Mouse (Mus musculus) kidney, postnatal 0 days (tissue): ENCODE results near the gene Polr3b. TPM values are rescaled to one million over a fixed set of nuclear protein-coding genes. Genes with fewer than 3 reads are reported as not detected.
A peak's percentile ranks its signal among the peaks of the same experiment; 100 is the strongest.

ENCODE experiments used
- ATAC-seq: fragments of 200-750 bp; cut with Nextera tagmentation; replicated peaks from 2 replicates; pipeline ENCODE4 v1.8.0; 2017; ENCODE audit warnings: low read depth, moderate number of reproducible peaks, moderate TSS enrichment, moderate library complexity; ENCODE audit not compliant: low FRiP score
- DNase-seq: peaks from one replicate; pipeline ENCODE4 v3.0.0-alpha.2; 2016; ENCODE audit warnings: low spot score
- H3K27ac ChIP-seq: fragments of 300-500 bp; sonication (generic); 2 replicates; pipeline ENCODE4 v1.5.1; 2014; ENCODE audit warnings: mild to moderate bottlenecking
- H3K27me3 ChIP-seq: fragments of 300-500 bp; sonication (generic); 2 replicates; pipeline ENCODE4 v1.6.1; 2014; ENCODE audit warnings: low read length, mixed read lengths; ENCODE audit not compliant: insufficient read depth
- H3K36me3 ChIP-seq: fragments of 300-500 bp; sonication (generic); 2 replicates; pipeline ENCODE4 v1.6.1; 2014; ENCODE audit warnings: low read length, mixed read lengths; ENCODE audit not compliant: insufficient read depth
- H3K4me1 ChIP-seq: fragments of 300-500 bp; sonication (generic); replicated peaks from 2 replicates; pipeline ENCODE4 v1.6.1; 2014; ENCODE audit warnings: antibody characterized with exemption, low read length, mixed read lengths; ENCODE audit not compliant: insufficient read depth
- H3K4me2 ChIP-seq: fragments of 300-500 bp; sonication (generic); 2 replicates; pipeline ENCODE4 v1.6.1; 2014; ENCODE audit warnings: mild to moderate bottlenecking, low read length, moderate library complexity, mixed read lengths
- H3K4me3 ChIP-seq: fragments of 300-500 bp; sonication (generic); replicated peaks from 2 replicates; pipeline ENCODE4 v1.5.1; 2014; ENCODE audit warnings: low read depth, low read length
- H3K9ac ChIP-seq: fragments of 300-500 bp; sonication (generic); 2 replicates; pipeline ENCODE4 v1.6.1; 2014; ENCODE audit warnings: low read depth, low read length
- H3K9me3 ChIP-seq: fragments of 300-500 bp; sonication (generic); replicated peaks from 2 replicates; pipeline ENCODE4 v1.6.1; 2016; ENCODE audit warnings: low read length, inconsistent platforms, mixed read lengths
- CTCF ChIP-seq: IDR thresholded peaks from 2 replicates; pipeline ENCODE4 v1.5.1; 2016; ENCODE audit warnings: antibody characterized with exemption, low read depth, mild to moderate bottlenecking, moderate library complexity
- WGBS: fragments of 180-500 bp; shearing (Covaris S2); extraction: QIAGEN DNeasy Blood & Tissue Kit; methylation state at CpG from one replicate; pipeline ENCODE4 v1.1.7; 2014; 5-methylcytosine and 5-hydroxymethylcytosine counted together
- polyA plus RNA-seq: library from polyadenylated mRNA; unstranded; fragments of >200 nt; fragmentation: Nextera tagmentation; extraction: Ambion mirVana; gene quantifications from 2 replicates; pipeline ENCODE4 v1.2.1, GENCODE M21; 2015

The Polr3b gene
- polyA plus RNA-seq, 1 experiment from 2014 or later = 10.6 TPM

DNA sequence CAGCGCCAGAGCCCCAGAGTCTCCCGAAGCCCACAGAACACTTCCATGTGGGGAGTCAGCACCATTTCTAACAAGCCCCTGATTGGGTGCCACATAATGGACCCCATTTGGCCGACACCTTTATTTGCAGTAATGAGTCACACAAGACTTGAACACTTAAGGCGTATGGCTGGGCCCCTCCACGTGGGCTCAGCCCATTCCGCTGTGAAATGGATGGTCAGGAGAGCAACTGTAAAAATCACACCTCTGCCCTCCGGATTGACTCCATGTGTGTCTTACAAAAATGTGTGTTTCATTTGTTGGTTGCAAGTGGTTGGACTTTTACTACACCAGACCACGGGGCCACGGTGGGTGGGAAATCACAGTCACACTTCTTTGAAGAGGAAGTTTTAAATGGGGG lies 108.9 kb downstream of the Polr3b start:
- no peak for TF ChIP-seq CTCF
- WGBS = 59% methylated on average over 9 of the region's 9 CpGs

DNA sequence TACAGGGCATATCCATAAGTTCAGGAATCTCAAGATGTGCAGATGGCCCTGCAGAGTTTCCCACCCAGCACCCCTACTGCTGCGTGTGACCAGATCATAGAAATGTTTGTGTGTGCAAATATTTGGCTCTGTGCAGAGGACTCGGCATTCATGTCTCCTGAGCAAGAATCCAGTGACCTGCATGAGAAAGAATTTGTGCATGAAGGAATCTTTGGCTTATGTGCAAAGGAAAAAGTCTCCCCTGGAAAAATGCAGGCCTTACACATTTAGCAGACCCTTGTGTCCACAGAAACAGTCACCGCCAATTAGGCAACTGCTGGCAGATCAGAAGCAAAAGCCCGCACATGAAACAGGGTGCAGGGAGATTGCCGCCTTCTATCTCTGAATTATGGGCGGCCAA lies 111.4 kb downstream of the Polr3b start:
- ATAC-seq = no peak
- TF ChIP-seq CTCF = no peak
- no peak overlapping the region for H3K4me2 ChIP-seq
- no peaks in the 10 kb centered on the region for H3K36me3 ChIP-seq
- DNase-seq = no peak
- no peak overlapping the region for H3K4me3 ChIP-seq
- no peak overlapping the region for H3K9ac ChIP-seq
- H3K4me1 ChIP-seq = no peaks in the 10 kb centered on the region
- H3K27ac ChIP-seq = no peak overlapping the region
- H3K27me3 ChIP-seq = no peaks in the 10 kb centered on the region
- WGBS = 51% methylated on average over 6 of the region's 6 CpGs
- H3K9me3 ChIP-seq = no peaks in the 10 kb centered on the region

More for the DNA sequence above, 108.9 kb downstream of the Polr3b start:
- no peak for ATAC-seq
- Histone ChIP-seq H3K9ac (no peak overlapping the region), H3K27me3 (no peaks in the 10 kb centered on the region), H3K27ac (no peak overlapping the region), H3K4me1 (no peaks in the 10 kb centered on the region), H3K4me3 (no peak overlapping the region), H3K4me2 (no peak overlapping the region), H3K36me3 (0 out of 2 replicates have a peak, but pooled peaks cover 5% of the 10 kb centered on the region), H3K9me3 (no peaks in the 10 kb centered on the region)
- DNase-seq = no peak

DNA sequence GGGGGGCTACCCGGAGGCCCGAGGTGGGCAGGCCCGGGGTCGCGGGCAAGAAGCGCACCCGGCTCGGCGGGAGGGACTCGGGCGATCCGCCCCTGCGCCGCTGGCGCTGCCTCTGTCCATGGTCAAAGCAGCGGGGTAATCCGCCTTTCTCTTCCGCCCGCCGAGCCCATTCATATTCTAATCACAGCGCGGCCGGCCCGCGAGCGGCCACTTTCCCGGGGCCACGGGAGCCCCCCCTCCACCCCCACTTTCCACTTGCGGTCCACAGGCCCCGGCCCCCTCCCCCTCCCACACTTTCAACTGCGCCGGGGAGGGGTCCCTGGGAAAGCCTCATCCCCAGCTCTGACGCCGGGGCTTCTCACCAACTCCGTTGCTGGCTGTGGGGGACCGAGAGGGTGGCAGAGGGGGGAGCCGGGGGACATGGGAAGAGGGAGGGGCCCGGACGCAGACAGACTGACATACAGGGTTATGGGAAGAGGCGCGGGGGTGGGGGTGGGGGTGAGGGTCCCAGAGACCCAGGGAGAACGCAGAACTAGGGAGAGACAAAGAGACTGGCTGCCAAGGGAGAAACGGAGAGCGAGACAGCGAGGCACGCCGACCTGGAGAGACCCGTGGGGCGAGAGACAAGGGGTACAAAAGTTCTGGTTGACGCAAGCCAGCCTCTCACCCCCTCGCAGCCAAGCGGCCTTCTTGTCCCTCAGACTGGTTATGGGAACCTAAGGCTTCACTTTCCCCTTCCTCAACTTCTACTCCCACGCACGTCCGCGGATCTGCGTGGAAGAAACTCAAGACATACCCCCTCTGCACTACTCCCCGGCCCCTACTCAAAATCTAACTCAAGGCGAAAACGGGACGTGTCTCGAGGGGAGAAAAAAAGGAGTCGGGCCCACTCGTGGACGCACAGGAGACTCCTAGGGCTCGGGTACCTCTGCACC lies 133.0 kb downstream of the Polr3b start:
- 0 out of 2 replicates have a peak, but pooled peaks have one; percentile 17 for ATAC-seq
- H3K9ac ChIP-seq = no peak overlapping the region
- H3K36me3 ChIP-seq = no peaks in the 10 kb centered on the region
- no peak overlapping the region for H3K27ac ChIP-seq
- DNase-seq = peak; percentile 54
- peaks cover 73% of the 10 kb centered on the region for H3K27me3 ChIP-seq
- no peak for TF ChIP-seq CTCF
- H3K9me3 ChIP-seq = no peaks in the 10 kb centered on the region
- peaks cover 31% of the 10 kb centered on the region; the same call in 1 of the 2 replicates for H3K4me1 ChIP-seq
- H3K4me3 ChIP-seq = peak overlapping the region; percentile 30
- H3K4me2 ChIP-seq = peak overlapping the region; percentile 52
- 1% methylated on average over 61 of the region's 66 CpGs for WGBS

DNA sequence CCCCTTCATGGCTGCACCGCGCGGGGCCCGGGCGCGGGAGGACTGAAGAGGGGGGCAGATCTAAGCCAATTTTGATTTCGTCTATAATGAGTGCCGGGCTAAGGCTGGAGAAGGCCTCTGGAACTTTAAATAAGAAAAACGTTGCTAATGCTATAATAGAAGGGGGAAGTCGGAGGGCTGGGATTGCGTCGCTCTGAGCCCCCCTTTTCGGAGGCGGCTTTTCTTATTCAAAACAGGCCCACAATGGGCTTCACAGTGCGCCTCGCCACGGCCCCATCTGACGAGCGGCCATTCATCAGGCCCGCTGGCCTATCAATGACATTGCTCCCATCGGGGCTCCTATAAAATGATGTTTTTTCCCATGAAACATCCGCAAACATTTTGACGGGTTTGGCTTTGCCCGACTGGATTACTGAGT lies 133.7 kb downstream of the Polr3b start, which contains the start of gene Rfx4:
Gene Rfx4, plus strand, starts transcription at position 277 of the 418 bp plus-strand sequence.
- no peak for DNase-seq
- peak within 1 kb of the TSS; percentile 52 for H3K4me2 ChIP-seq
- under 1% methylated on average over 24 of the region's 24 CpGs for WGBS

DNA sequence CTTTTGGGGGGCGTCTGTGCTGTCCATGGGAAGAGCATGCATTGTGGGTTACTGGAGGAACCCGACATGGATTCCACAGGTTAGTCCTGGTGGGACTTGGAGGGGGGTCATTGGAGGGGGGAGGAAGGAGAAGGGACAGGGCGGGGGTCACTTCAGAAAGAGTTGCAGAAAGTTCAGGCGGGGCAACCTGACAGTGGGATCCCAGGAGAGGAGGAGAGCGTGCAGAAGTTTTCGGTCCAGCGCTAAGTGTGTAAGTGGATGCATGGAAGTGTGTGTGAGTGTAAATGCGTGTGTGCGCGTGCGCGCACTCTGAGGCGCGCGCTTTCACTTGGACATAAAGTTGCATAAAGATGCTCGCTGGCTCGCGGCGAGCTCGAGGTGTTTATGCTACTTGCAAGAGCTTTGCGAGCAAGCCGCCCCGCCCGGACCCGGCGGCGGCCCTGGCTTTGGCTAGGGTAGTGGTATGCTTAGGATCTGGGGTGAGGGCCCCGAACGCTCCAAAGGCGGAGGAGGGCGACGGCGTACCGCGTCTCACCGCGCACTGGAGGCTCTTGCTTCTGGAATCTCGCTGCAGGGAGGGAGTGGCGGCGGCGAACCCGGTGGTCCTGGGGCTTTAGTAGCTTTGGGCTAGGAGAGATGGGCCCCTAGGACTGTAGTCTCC lies 134.5 kb downstream of the Polr3b start:
- peaks cover 36% of the 10 kb centered on the region; the same call in 1 of the 2 replicates for H3K4me1 ChIP-seq
- H3K4me2 ChIP-seq = peak overlapping the region; percentile 52
- H3K27me3 ChIP-seq = peaks cover 83% of the 10 kb centered on the region
- no peak for ATAC-seq
- DNase-seq = peak; percentile 18
- H3K36me3 ChIP-seq = no peaks in the 10 kb centered on the region
- H3K9ac ChIP-seq = no peak overlapping the region
- peak overlapping the region; percentile 24 for H3K4me3 ChIP-seq
- H3K9me3 ChIP-seq = no peaks in the 10 kb centered on the region
- no peak for TF ChIP-seq CTCF
- under 1% methylated on average over 42 of the region's 42 CpGs for WGBS
- H3K27ac ChIP-seq = no peak overlapping the region

More for the DNA sequence above, 133.7 kb downstream of the Polr3b start, which contains the start of gene Rfx4:
- H3K27me3 ChIP-seq = peaks cover 80% of the 10 kb centered on the region
- peak within 1 kb of the TSS; percentile 30 for H3K4me3 ChIP-seq
- H3K9me3 ChIP-seq = no peaks in the 10 kb centered on the region
- TF ChIP-seq CTCF = no peak
- H3K9ac ChIP-seq = no peak within 1 kb of the TSS
- ATAC-seq = no peak
- peaks cover 36% of the 10 kb centered on the region; the same call in 1 of the 2 replicates for H3K4me1 ChIP-seq
- H3K27ac ChIP-seq = no peak within 1 kb of the TSS
- H3K36me3 ChIP-seq = no peaks in the 10 kb centered on the region
